Mouse (Mus musculus): ENCODE data around the gene Flot1. TPM values are rescaled to one million over a fixed set of nuclear protein-coding genes. Genes with fewer than 3 reads are reported as not detected.

The Flot1 gene
- polyA plus RNA-seq, 1 experiment from 2014 or later = 55.8 TPM

- Histone ChIP-seq H3K9me3 (replicated peaks; ENCODE audit: control insufficient read depth, low read length) (no peaks in the 10 kb centered on the region), H3K36me3 (ENCODE audit: control insufficient read depth, insufficient read depth, low read length) (no peaks in the 10 kb centered on the region), H3K27ac (ENCODE audit: low read length) (no peak overlapping the region), H3K27me3 (ENCODE audit: control insufficient read depth, insufficient read depth, low read length) (no peaks in the 10 kb centered on the region), H3K9ac (ENCODE audit: low read length) (no peak overlapping the region), H3K4me2 (ENCODE audit: low read depth, low read length) (no peak overlapping the region), H3K4me3 (replicated peaks; ENCODE audit: low read length) (no peak overlapping the region), H3K4me1 (ENCODE audit: control insufficient read depth, insufficient read depth, low read length) (no peaks in the 10 kb centered on the region)
- no peak for ATAC-seq (ENCODE audit: insufficient read depth, low FRiP score)
- 80% methylated on average over 4 of the region's 4 CpGs for WGBS
Measured at GRCm38 (mm10) chr17:35785140-35785539, 37.9 kb upstream of the Flot1 start.

GRCm38 (mm10) chr17:35787493-35787892, 35.5 kb upstream of the Flot1 start:
- no peaks in the 10 kb centered on the region for H3K4me1 ChIP-seq (ENCODE audit: control insufficient read depth, insufficient read depth, low read length)
- H3K4me2 ChIP-seq (ENCODE audit: low read depth, low read length) = no peak overlapping the region
- no peaks in the 10 kb centered on the region for H3K27me3 ChIP-seq (ENCODE audit: control insufficient read depth, insufficient read depth, low read length)
- no peak overlapping the region for H3K27ac ChIP-seq (ENCODE audit: low read length)
- no peak overlapping the region for H3K9ac ChIP-seq (ENCODE audit: low read length)
- H3K36me3 ChIP-seq (ENCODE audit: control insufficient read depth, insufficient read depth, low read length) = no peaks in the 10 kb centered on the region
- no peak overlapping the region for H3K4me3 ChIP-seq (replicated peaks; ENCODE audit: low read length)
- ATAC-seq (ENCODE audit: insufficient read depth, low FRiP score) = no peak
- no peaks in the 10 kb centered on the region for H3K9me3 ChIP-seq (replicated peaks; ENCODE audit: control insufficient read depth, low read length)

- no peaks in the 10 kb centered on the region for H3K27me3 ChIP-seq (ENCODE audit: control insufficient read depth, insufficient read depth, low read length)
- H3K4me2 ChIP-seq (ENCODE audit: low read depth, low read length) = no peak overlapping the region
- 70% methylated on average over 3 of the region's 3 CpGs for WGBS
- no peak overlapping the region for H3K27ac ChIP-seq (ENCODE audit: low read length)
- H3K4me1 ChIP-seq (ENCODE audit: control insufficient read depth, insufficient read depth, low read length) = no peaks in the 10 kb centered on the region
- no peaks in the 10 kb centered on the region for H3K9me3 ChIP-seq (replicated peaks; ENCODE audit: control insufficient read depth, low read length)
- H3K36me3 ChIP-seq (ENCODE audit: control insufficient read depth, insufficient read depth, low read length) = no peaks in the 10 kb centered on the region
- ATAC-seq (ENCODE audit: insufficient read depth, low FRiP score) = no peak
- no peak overlapping the region for H3K4me3 ChIP-seq (replicated peaks; ENCODE audit: low read length)
- H3K9ac ChIP-seq (ENCODE audit: low read length) = no peak overlapping the region
Measured at GRCm38 (mm10) chr17:35788025-35788424, 35.0 kb upstream of the Flot1 start.

- Histone ChIP-seq H3K4me1 (ENCODE audit: control insufficient read depth, insufficient read depth, low read length) (no peaks in the 10 kb centered on the region), H3K4me2 (ENCODE audit: low read depth, low read length) (no peak overlapping the region), H3K36me3 (ENCODE audit: control insufficient read depth, insufficient read depth, low read length) (no peaks in the 10 kb centered on the region), H3K4me3 (replicated peaks; ENCODE audit: low read length) (no peak overlapping the region), H3K9me3 (replicated peaks; ENCODE audit: control insufficient read depth, low read length) (no peaks in the 10 kb centered on the region), H3K27me3 (ENCODE audit: control insufficient read depth, insufficient read depth, low read length) (no peaks in the 10 kb centered on the region), H3K27ac (ENCODE audit: low read length) (no peak overlapping the region), H3K9ac (ENCODE audit: low read length) (no peak overlapping the region)
- 82% methylated on average over 4 of the region's 4 CpGs for WGBS
- ATAC-seq (ENCODE audit: insufficient read depth, low FRiP score) = no peak
Measured at GRCm38 (mm10) chr17:35790933-35791332, 32.1 kb upstream of the Flot1 start.

DNA sequence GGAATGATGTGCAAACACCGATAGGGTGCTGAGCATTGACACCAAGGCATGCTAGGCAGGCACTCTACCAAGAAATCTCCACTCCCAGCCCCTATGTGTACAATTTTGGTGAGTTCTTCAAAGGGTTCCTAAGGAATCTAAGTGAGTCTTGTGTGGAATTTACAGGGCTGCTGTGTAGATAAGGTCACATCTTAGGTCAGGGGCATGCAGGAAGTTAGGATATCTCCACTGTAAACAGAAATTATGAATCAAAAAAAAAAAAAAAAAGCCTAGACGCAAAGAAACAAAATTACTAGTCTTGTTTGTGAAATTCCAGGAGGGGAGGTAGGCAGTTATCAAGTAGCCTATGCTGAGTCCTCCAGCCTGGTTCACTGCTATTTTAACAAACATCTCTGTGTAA, 30.2 kb upstream of the Flot1 start:
- ATAC-seq (ENCODE audit: insufficient read depth, low FRiP score) = no peak
- WGBS = 59% methylated on average over 2 of the region's 2 CpGs
- no peaks in the 10 kb centered on the region for H3K9me3 ChIP-seq (replicated peaks; ENCODE audit: control insufficient read depth, low read length)

GRCm38 (mm10) chr17:35795099-35795498, 27.9 kb upstream of the Flot1 start:
- no peaks in the 10 kb centered on the region for H3K27me3 ChIP-seq (ENCODE audit: control insufficient read depth, insufficient read depth, low read length)
- no peaks in the 10 kb centered on the region for H3K36me3 ChIP-seq (ENCODE audit: control insufficient read depth, insufficient read depth, low read length)
- H3K4me2 ChIP-seq (ENCODE audit: low read depth, low read length) = no peak overlapping the region
- no peak overlapping the region for H3K4me3 ChIP-seq (replicated peaks; ENCODE audit: low read length)
- H3K9me3 ChIP-seq (replicated peaks; ENCODE audit: control insufficient read depth, low read length) = no peaks in the 10 kb centered on the region
- no peaks in the 10 kb centered on the region for H3K4me1 ChIP-seq (ENCODE audit: control insufficient read depth, insufficient read depth, low read length)
- ATAC-seq (ENCODE audit: insufficient read depth, low FRiP score) = no peak
- H3K9ac ChIP-seq (ENCODE audit: low read length) = no peak overlapping the region
- 27% methylated on average over 2 of the region's 2 CpGs for WGBS
- no peak overlapping the region for H3K27ac ChIP-seq (ENCODE audit: low read length)

More for the DNA sequence above, 30.2 kb upstream of the Flot1 start:
- Histone ChIP-seq H3K9ac (ENCODE audit: low read length) (no peak overlapping the region), H3K4me3 (replicated peaks; ENCODE audit: low read length) (no peak overlapping the region), H3K27ac (ENCODE audit: low read length) (no peak overlapping the region), H3K4me1 (ENCODE audit: control insufficient read depth, insufficient read depth, low read length) (no peaks in the 10 kb centered on the region), H3K36me3 (ENCODE audit: control insufficient read depth, insufficient read depth, low read length) (no peaks in the 10 kb centered on the region), H3K4me2 (ENCODE audit: low read depth, low read length) (no peak overlapping the region), H3K27me3 (ENCODE audit: control insufficient read depth, insufficient read depth, low read length) (no peaks in the 10 kb centered on the region)

- ATAC-seq (ENCODE audit: insufficient read depth, low FRiP score) = no peak
- H3K9ac ChIP-seq (ENCODE audit: low read length) = no peak overlapping the region
- no peaks in the 10 kb centered on the region for H3K27me3 ChIP-seq (ENCODE audit: control insufficient read depth, insufficient read depth, low read length)
- H3K27ac ChIP-seq (ENCODE audit: low read length) = no peak overlapping the region
- H3K36me3 ChIP-seq (ENCODE audit: control insufficient read depth, insufficient read depth, low read length) = no peaks in the 10 kb centered on the region
- H3K4me3 ChIP-seq (replicated peaks; ENCODE audit: low read length) = no peak overlapping the region
- 70% methylated on average over 6 of the region's 6 CpGs for WGBS
- no peaks in the 10 kb centered on the region for H3K4me1 ChIP-seq (ENCODE audit: control insufficient read depth, insufficient read depth, low read length)
- H3K9me3 ChIP-seq (replicated peaks; ENCODE audit: control insufficient read depth, low read length) = no peaks in the 10 kb centered on the region
- no peak overlapping the region for H3K4me2 ChIP-seq (ENCODE audit: low read depth, low read length)
Measured at GRCm38 (mm10) chr17:35795656-35796055, 27.4 kb upstream of the Flot1 start.

- Histone ChIP-seq H3K9ac (ENCODE audit: low read length) (no peak overlapping the region), H3K4me1 (ENCODE audit: control insufficient read depth, insufficient read depth, low read length) (no peaks in the 10 kb centered on the region), H3K9me3 (replicated peaks; ENCODE audit: control insufficient read depth, low read length) (no peaks in the 10 kb centered on the region), H3K27ac (ENCODE audit: low read length) (no peak overlapping the region), H3K36me3 (ENCODE audit: control insufficient read depth, insufficient read depth, low read length) (no peaks in the 10 kb centered on the region), H3K4me2 (ENCODE audit: low read depth, low read length) (no peak overlapping the region), H3K27me3 (ENCODE audit: control insufficient read depth, insufficient read depth, low read length) (no peaks in the 10 kb centered on the region), H3K4me3 (replicated peaks; ENCODE audit: low read length) (no peak overlapping the region)
- WGBS = 66% methylated on average over 5 of the region's 5 CpGs
- ATAC-seq (ENCODE audit: insufficient read depth, low FRiP score) = no peak
Measured at GRCm38 (mm10) chr17:35796835-35797234, 26.2 kb upstream of the Flot1 start.

DNA sequence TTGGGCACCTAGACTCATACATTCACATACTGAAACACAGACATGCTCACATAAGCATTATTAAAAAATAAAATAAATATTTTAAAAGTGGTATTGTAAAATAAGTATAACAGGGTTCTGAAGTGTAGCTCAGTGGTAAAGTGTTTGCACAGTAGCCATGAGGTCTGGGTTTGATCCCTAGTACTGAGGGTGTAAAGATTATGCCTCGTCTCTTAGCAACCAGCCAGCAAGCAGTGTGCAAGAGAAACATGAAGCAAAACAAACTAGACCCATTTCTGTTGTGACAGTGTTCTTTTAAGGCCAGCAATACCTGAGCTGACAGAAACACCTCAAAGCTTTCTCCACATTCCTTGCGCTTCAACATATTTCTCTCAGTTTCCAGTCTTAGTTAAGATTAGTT, 22.1 kb upstream of the Flot1 start:
- 77% methylated on average over 2 of the region's 2 CpGs for WGBS
- Histone ChIP-seq H3K9ac (ENCODE audit: low read length) (no peak overlapping the region), H3K27me3 (ENCODE audit: control insufficient read depth, insufficient read depth, low read length) (no peaks in the 10 kb centered on the region), H3K9me3 (replicated peaks; ENCODE audit: control insufficient read depth, low read length) (no peaks in the 10 kb centered on the region), H3K27ac (ENCODE audit: low read length) (no peak overlapping the region), H3K36me3 (ENCODE audit: control insufficient read depth, insufficient read depth, low read length) (no peaks in the 10 kb centered on the region), H3K4me2 (ENCODE audit: low read depth, low read length) (no peak overlapping the region), H3K4me3 (replicated peaks; ENCODE audit: low read length) (no peak overlapping the region), H3K4me1 (ENCODE audit: control insufficient read depth, insufficient read depth, low read length) (no peaks in the 10 kb centered on the region)
- no peak for ATAC-seq (ENCODE audit: insufficient read depth, low FRiP score)

- Histone ChIP-seq H3K36me3 (ENCODE audit: control insufficient read depth, insufficient read depth, low read length) (no peaks in the 10 kb centered on the region), H3K27ac (ENCODE audit: low read length) (no peak overlapping the region), H3K27me3 (ENCODE audit: control insufficient read depth, insufficient read depth, low read length) (no peaks in the 10 kb centered on the region), H3K4me3 (replicated peaks; ENCODE audit: low read length) (no peak overlapping the region), H3K4me2 (ENCODE audit: low read depth, low read length) (no peak overlapping the region), H3K9ac (ENCODE audit: low read length) (no peak overlapping the region), H3K9me3 (replicated peaks; ENCODE audit: control insufficient read depth, low read length) (no peaks in the 10 kb centered on the region), H3K4me1 (ENCODE audit: control insufficient read depth, insufficient read depth, low read length) (no peaks in the 10 kb centered on the region)
- 31% methylated on average over 6 of the region's 6 CpGs for WGBS
- ATAC-seq (ENCODE audit: insufficient read depth, low FRiP score) = no peak
Measured at GRCm38 (mm10) chr17:35803020-35803419, 20.0 kb upstream of the Flot1 start.
